Mouse (Mus musculus): ENCODE results near the gene Timm23. TPM values are rescaled to one million over a fixed set of nuclear protein-coding genes. Genes with fewer than 3 reads are reported as not detected.

Timm23 gene
- total and polyA plus RNA-seq, 3 experiments = 425 to 431 TPM; not detected in 1

DNA sequence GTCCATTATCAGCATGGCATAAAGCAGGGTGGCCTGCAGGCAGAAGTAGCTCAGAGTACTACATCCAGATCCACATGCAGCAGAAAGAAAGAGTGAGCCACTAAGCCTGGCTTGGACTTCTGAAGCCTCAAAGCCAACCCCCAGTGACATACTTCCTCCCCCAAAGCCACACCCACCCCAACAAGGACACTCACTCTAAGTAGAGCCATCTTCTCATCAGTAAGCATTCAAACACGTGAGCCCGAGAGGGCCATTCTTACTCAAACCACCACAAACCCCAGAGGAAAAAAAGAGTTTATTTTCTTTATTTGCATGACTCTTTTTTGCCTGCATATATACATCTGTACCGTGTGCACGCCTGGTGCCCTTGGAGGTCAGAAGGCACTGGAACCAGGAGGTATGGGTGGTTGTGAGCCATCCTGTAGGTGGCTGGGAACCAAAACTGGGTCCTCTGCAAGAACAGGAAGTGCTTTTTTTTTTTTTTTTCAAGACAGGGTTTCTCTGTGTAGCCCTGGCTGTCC is 42.5 kb downstream of the Timm23 start (continued):
- TF ChIP-seq TBP (IDR thresholded peaks at IDR 0.05; ENCODE audit: low read depth, low read length) = peak; percentile 67; the same call in 1 of the 2 replicates
- no peak for TF ChIP-seq USF2 (IDR thresholded peaks at IDR 0.05; ENCODE audit: borderline replicate concordance in 1 of 2, insufficient read depth in 1 of 2, low read depth in 1 of 2, low read length in 2 of 2)
- TF ChIP-seq MYB (IDR thresholded peaks at IDR 0.05; ENCODE audit: low read depth, low read length) = no peak
- TF ChIP-seq MAX (IDR thresholded peaks at IDR 0.05; ENCODE audit: low read length) = peak; percentile 59
- no peak for TF ChIP-seq ZC3H11A (IDR thresholded peaks at IDR 0.05; ENCODE audit: low read depth, low read length)
- no peak for TF ChIP-seq TAL1 (IDR thresholded peaks at IDR 0.05; ENCODE audit: low read length)
- peak; percentile 82; the same call in 1 of the 2 replicates for TF ChIP-seq MXI1 (IDR thresholded peaks at IDR 0.05; ENCODE audit: low read depth, low read length)

DNA sequence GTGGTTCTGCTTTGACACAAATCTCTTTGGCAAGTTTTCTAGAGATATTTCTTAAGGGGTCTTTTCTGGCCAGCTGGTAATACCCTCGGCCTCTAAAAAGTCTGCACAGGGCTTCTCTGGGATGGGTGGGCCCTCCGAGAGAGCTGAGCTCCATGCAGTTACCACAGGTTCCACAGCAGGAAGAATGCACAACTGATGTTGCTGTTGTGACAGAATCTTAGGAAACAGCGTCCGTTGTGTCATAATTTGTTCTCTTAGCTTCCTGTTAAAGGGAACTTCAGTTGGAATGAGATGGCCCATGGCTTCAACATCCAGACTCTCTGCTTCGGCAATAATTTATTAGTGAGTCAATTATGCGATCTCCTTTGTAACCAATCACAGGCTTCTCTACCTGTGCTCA is 46.9 kb downstream of the Timm23 start:
- TF ChIP-seq KAT2A (conservative IDR thresholded peaks at IDR 0.05; ENCODE audit: low read depth, low read length) (no peak), SIN3A (IDR thresholded peaks at IDR 0.05; ENCODE audit: low read length) (no peak), CHD2 (IDR thresholded peaks at IDR 0.05; ENCODE audit: low read length) (no peak), TBP (IDR thresholded peaks at IDR 0.05; ENCODE audit: low read depth, low read length) (no peak), ZC3H11A (IDR thresholded peaks at IDR 0.05; ENCODE audit: low read depth, low read length) (no peak)
- no peak overlapping the region for H3K9ac ChIP-seq (ENCODE audit: control insufficient read depth, low read depth, low read length, poor library complexity, severe bottlenecking)
- H3K36me3 ChIP-seq (ENCODE audit: control insufficient read depth in 1 of 2, insufficient read depth in 2 of 2, low read length in 2 of 2) = no peaks in the 10 kb centered on the region; a peak in 1 of 4 replicates
- H3K27me3 ChIP-seq (ENCODE audit: control insufficient read depth in 1 of 2, insufficient read depth in 2 of 2, low read length in 2 of 2) = no peaks in the 10 kb centered on the region
- no peaks in the 10 kb centered on the region for H3K4me1 ChIP-seq (ENCODE audit: control insufficient read depth in 1 of 2, insufficient read depth in 2 of 2, low read length in 2 of 2)
- H3K9me3 ChIP-seq (replicated peaks; ENCODE audit: insufficient read depth, low read length) = no peaks in the 10 kb centered on the region
- no peak overlapping the region for H3K27ac ChIP-seq (ENCODE audit: control insufficient read depth, low read depth, low read length)
- no peaks in the 10 kb centered on the region; the same call in 1 of the 2 replicates for H3K79me2 ChIP-seq (ENCODE audit: control insufficient read depth, insufficient read depth, low read length, poor library complexity)
- H3K4me3 ChIP-seq (ENCODE audit: control insufficient read depth in 1 of 2, insufficient read depth in 1 of 2, low read depth in 2 of 2, low read length in 2 of 2) = no peak overlapping the region
- DNase-seq (ENCODE audit: low read depth, low spot score) = no peak

DNA sequence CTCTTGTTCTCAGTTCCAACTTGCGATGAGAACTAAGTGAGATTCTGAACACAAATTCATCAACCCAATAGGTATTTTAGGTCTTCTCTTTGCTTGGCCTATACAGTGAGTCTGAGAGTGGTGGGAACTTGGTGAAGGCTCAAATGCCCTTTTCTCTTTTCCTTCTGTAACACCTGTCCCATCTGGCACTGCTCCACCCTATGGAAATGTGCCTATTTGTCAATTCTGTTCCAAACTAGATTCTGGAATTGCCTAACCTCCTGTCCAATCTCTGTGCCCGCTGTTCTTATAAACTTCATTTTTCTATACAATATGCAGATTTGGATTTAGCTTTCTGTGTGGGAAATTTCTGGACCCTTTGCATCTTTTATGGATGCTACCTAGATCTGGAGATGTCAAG is 48.5 kb downstream of the Timm23 start:
- Histone ChIP-seq H3K9me3 (replicated peaks; ENCODE audit: insufficient read depth, low read length) (no peaks in the 10 kb centered on the region), H3K27me3 (ENCODE audit: control insufficient read depth in 1 of 2, insufficient read depth in 2 of 2, low read length in 2 of 2) (no peaks in the 10 kb centered on the region), H3K9ac (ENCODE audit: control insufficient read depth, low read depth, low read length, poor library complexity, severe bottlenecking) (no peak overlapping the region), H3K79me2 (ENCODE audit: control insufficient read depth, insufficient read depth, low read length, poor library complexity) (no peaks in the 10 kb centered on the region), H3K4me3 (ENCODE audit: control insufficient read depth in 1 of 2, insufficient read depth in 1 of 2, low read depth in 2 of 2, low read length in 2 of 2) (no peak overlapping the region), H3K4me1 (ENCODE audit: control insufficient read depth in 1 of 2, insufficient read depth in 2 of 2, low read length in 2 of 2) (no peaks in the 10 kb centered on the region), H3K27ac (ENCODE audit: control insufficient read depth, low read depth, low read length) (no peak overlapping the region), H3K36me3 (ENCODE audit: control insufficient read depth in 1 of 2, insufficient read depth in 2 of 2, low read length in 2 of 2) (no peaks in the 10 kb centered on the region)
- TF ChIP-seq JUND (IDR thresholded peaks at IDR 0.05; ENCODE audit: low read depth, low read length) = no peak
- DNase-seq (ENCODE audit: low read depth, low spot score) = no peak

DNA sequence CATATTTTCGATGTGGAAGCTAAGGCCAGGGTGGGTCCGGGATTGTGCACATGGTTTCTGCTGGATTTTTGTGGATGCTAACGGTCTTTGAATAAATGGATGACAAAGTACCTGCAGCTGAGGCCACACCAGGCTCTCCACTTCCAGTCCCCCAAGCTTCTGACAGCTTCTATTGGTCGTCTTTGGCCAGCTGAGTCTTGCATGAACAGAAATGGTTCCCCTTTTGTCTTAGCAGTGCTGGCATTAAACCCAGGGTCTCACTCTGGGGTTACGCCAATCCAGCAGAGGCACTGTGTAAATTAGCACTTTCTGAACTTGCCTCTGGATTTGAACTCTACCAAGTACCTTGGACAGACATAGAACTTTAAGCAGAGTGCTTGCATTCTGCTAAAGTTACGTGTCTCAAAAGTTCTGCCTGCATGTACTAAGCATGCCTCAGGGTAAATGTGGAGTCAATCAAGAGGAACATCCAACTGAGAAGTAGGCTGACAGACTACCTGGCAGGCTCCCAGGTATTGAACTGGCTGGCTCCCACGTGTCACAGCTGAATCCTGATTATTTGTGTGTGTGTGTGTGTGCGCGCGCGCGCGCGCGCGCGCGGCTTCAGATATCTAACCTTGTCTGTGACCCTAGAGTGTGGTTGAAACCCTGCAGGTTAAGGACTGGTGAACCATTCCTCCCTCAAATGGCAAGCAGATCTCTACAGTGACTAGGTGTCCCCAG is 49.3 kb downstream of the Timm23 start:
- no peak overlapping the region for H3K4me3 ChIP-seq (ENCODE audit: control insufficient read depth in 1 of 2, insufficient read depth in 1 of 2, low read depth in 2 of 2, low read length in 2 of 2)
- no peak overlapping the region for H3K9ac ChIP-seq (ENCODE audit: control insufficient read depth, low read depth, low read length, poor library complexity, severe bottlenecking)

More for the DNA sequence above, 49.3 kb downstream of the Timm23 start:
- Histone ChIP-seq H3K36me3 (ENCODE audit: control insufficient read depth in 1 of 2, insufficient read depth in 2 of 2, low read length in 2 of 2) (no peaks in the 10 kb centered on the region), H3K27ac (ENCODE audit: control insufficient read depth, low read depth, low read length) (no peak overlapping the region), H3K79me2 (ENCODE audit: control insufficient read depth, insufficient read depth, low read length, poor library complexity) (no peaks in the 10 kb centered on the region), H3K4me1 (ENCODE audit: control insufficient read depth in 1 of 2, insufficient read depth in 2 of 2, low read length in 2 of 2) (no peaks in the 10 kb centered on the region), H3K27me3 (ENCODE audit: control insufficient read depth in 1 of 2, insufficient read depth in 2 of 2, low read length in 2 of 2) (no peaks in the 10 kb centered on the region), H3K9me3 (replicated peaks; ENCODE audit: insufficient read depth, low read length) (no peaks in the 10 kb centered on the region)
- no peak for TF ChIP-seq POLR2A (IDR thresholded peaks at IDR 0.05; ENCODE audit: control insufficient read depth in 1 of 2, insufficient read depth in 1 of 2, low read depth in 1 of 2, low read length in 2 of 2, poor library complexity in 1 of 2)
- DNase-seq (ENCODE audit: low read depth, low spot score) = no peak
